Mouse (Mus musculus): Measurements from ENCODE around the gene Hsd11b2. TPM values are rescaled to one million over a fixed set of nuclear protein-coding genes. Genes with fewer than 3 reads are reported as not detected.
A peak's percentile ranks its signal among the peaks of the same experiment; 100 is the strongest.

The Hsd11b2 gene
- polyA plus RNA-seq (2014; fragmentation: Nextera tagmentation; extraction: Ambion mirVana), result 3.1 and 3.8 TPM in 2 replicates

DNA sequence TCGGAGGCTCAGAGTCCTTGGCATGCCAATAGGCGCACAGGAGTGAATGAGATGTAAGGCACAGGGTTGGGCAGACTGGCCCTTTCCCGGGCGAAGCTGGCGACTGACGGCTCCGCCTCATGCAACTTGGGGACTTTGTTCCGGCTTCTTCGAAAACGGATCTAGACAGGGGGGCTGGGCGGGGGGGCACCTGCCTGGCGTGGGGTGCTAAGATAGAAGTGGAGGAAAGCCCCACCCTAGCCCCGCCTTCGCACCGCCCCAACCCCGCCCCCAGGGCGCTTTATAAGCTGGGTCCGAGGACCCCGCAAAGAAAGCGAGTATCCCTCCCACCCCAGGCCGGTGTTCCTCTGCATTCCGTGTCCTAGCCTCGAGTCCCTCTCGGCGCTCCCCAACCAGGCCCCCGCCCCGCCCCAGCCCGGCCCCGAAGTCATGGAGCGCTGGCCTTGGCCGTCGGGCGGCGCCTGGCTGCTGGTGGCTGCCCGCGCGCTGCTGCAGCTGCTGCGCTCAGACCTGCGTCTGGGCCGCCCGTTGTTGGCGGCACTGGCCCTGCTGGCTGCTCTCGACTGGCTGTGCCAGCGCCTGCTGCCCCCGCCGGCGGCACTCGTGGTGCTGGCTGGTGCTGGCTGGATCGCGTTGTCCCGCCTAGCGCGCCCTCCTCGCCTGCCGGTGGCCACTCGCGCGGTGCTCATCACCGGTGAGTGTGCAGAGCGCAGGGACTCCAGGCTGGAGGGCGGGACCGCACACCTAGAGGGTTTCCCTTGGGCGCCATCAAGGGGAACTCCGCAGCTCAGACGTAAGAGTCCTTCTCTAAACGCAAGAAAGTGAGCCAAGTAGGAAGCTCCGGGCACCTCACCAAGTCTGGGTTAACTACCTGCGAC lies at the start of gene Hsd11b2:
TSS of gene Hsd11b2 (plus strand) at position 320 of the 878 bp plus-strand sequence.
- Histone ChIP-seq H3K4me1 (replicated peaks; ENCODE audit: control insufficient read depth, insufficient read depth, low read length) (peaks cover 44% of the 10 kb centered on the region), H3K4me3 (ENCODE audit: low read depth, low read length) (peak within 1 kb of the TSS; percentile 54)

GRCm38 (mm10) chr8:105469041-105469695 lies 49.4 kb upstream of the Hsd11b2 start:
- peaks cover 12% of the 10 kb centered on the region for H3K27me3 ChIP-seq (replicated peaks; ENCODE audit: control insufficient read depth, insufficient read depth, low read length)
- peak overlapping the region; percentile 13; the same call in 1 of the 2 replicates for H3K9ac ChIP-seq (ENCODE audit: low read length)
- no peaks in the 10 kb centered on the region for H3K9me3 ChIP-seq (ENCODE audit: control insufficient read depth, low read length)
- H3K4me2 ChIP-seq (ENCODE audit: low read length), result no peak overlapping the region
- DNase-seq (ENCODE audit: low spot score), result no peak
- WGBS, result 42% methylated on average over 6 of the region's 6 CpGs
- H3K27ac ChIP-seq (ENCODE audit: low read depth), result no peak overlapping the region
- peaks cover 11% of the 10 kb centered on the region; the same call in 1 of the 2 replicates for H3K4me1 ChIP-seq (replicated peaks; ENCODE audit: control insufficient read depth, insufficient read depth, low read length)
- no peak overlapping the region for H3K4me3 ChIP-seq (ENCODE audit: low read depth, low read length)
- peaks cover 4% of the 10 kb centered on the region; the same call in 1 of the 2 replicates for H3K36me3 ChIP-seq (ENCODE audit: control insufficient read depth, insufficient read depth, low read length)
- no peak for ATAC-seq (replicated peaks; ENCODE audit: low FRiP score, low TSS enrichment, low read depth)

More for the DNA sequence above, at the start of gene Hsd11b2:
- H3K4me2 ChIP-seq (ENCODE audit: low read length), result peak within 1 kb of the TSS; percentile 99
- peak; percentile 76 for DNase-seq (ENCODE audit: low spot score)
- WGBS, result under 1% methylated on average over 67 of the region's 68 CpGs
- no peaks in the 10 kb centered on the region for H3K9me3 ChIP-seq (ENCODE audit: control insufficient read depth, low read length)
- peak within 1 kb of the TSS; percentile 53 for H3K9ac ChIP-seq (ENCODE audit: low read length)
- H3K27me3 ChIP-seq (replicated peaks; ENCODE audit: control insufficient read depth, insufficient read depth, low read length), result 0 out of 2 replicates have a peak, but pooled peaks cover 3% of the 10 kb centered on the region
- ATAC-seq (replicated peaks; ENCODE audit: low FRiP score, low TSS enrichment, low read depth), result peak; percentile 51
- H3K27ac ChIP-seq (ENCODE audit: low read depth), result no peak within 1 kb of the TSS
- H3K36me3 ChIP-seq (ENCODE audit: control insufficient read depth, insufficient read depth, low read length), result peaks cover 2% of the 10 kb centered on the region; the same call in 1 of the 2 replicates

DNA sequence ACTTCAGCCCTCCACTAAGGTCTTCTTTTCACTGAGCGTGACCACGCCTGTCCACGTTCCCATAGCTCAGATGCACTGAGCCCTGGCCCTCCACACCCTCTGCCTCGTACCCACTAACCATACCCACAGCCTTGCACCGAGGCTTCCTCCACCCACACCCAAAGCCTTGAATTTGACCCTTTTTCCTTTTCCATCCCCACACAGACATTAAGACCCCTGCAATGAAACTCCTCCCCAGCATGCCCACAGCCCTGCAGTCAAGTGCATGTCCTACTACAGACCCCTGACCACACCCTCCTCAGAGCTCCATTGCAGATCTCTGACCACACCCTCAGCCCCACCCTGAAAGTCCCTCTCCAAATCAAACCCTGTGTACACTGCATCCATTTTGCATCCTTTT lies 48.7 kb upstream of the Hsd11b2 start:
- Histone ChIP-seq H3K4me1 (replicated peaks; ENCODE audit: control insufficient read depth, insufficient read depth, low read length) (peaks cover 17% of the 10 kb centered on the region; the same call in 1 of the 2 replicates), H3K9ac (ENCODE audit: low read length) (no peak overlapping the region), H3K4me2 (ENCODE audit: low read length) (no peak overlapping the region), H3K27ac (ENCODE audit: low read depth) (no peak overlapping the region), H3K4me3 (ENCODE audit: low read depth, low read length) (no peak overlapping the region), H3K9me3 (ENCODE audit: control insufficient read depth, low read length) (no peaks in the 10 kb centered on the region), H3K27me3 (replicated peaks; ENCODE audit: control insufficient read depth, insufficient read depth, low read length) (peaks cover 12% of the 10 kb centered on the region), H3K36me3 (ENCODE audit: control insufficient read depth, insufficient read depth, low read length) (peaks cover 4% of the 10 kb centered on the region; the same call in 1 of the 2 replicates)
- DNase-seq (ENCODE audit: low spot score), result no peak
- no peak for ATAC-seq (replicated peaks; ENCODE audit: low FRiP score, low TSS enrichment, low read depth)
- 96% methylated on average over 5 of the region's 5 CpGs for WGBS

DNA sequence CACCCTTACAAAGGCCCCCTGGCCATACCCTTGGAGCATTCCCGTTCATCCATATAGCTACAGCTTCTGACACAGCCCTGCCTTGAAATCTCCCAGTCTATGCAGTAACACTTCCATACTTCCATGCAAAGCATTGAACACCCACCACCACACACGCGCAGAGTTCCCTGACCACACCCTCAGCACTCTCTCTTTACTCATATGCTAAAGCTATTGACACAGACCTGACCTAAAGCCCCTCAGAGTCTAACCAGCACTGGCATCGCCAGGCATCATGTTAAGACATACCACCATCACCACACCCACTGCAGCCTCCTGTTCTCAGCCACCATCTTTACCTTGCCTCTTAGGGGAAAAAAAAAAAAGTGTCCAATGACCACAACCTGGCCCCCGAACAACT lies 48.3 kb upstream of the Hsd11b2 start:
- WGBS, result 75% methylated on average over 5 of the region's 5 CpGs
- Histone ChIP-seq H3K4me3 (ENCODE audit: low read depth, low read length) (no peak overlapping the region), H3K4me2 (ENCODE audit: low read length) (no peak overlapping the region), H3K27ac (ENCODE audit: low read depth) (no peak overlapping the region), H3K9ac (ENCODE audit: low read length) (no peak overlapping the region), H3K27me3 (replicated peaks; ENCODE audit: control insufficient read depth, insufficient read depth, low read length) (peaks cover 12% of the 10 kb centered on the region), H3K36me3 (ENCODE audit: control insufficient read depth, insufficient read depth, low read length) (peaks cover 4% of the 10 kb centered on the region; the same call in 1 of the 2 replicates), H3K9me3 (ENCODE audit: control insufficient read depth, low read length) (no peaks in the 10 kb centered on the region), H3K4me1 (replicated peaks; ENCODE audit: control insufficient read depth, insufficient read depth, low read length) (peaks cover 18% of the 10 kb centered on the region; the same call in 1 of the 2 replicates)
- DNase-seq (ENCODE audit: low spot score) (no peak), ATAC-seq (replicated peaks; ENCODE audit: low FRiP score, low TSS enrichment, low read depth) (no peak)

DNA sequence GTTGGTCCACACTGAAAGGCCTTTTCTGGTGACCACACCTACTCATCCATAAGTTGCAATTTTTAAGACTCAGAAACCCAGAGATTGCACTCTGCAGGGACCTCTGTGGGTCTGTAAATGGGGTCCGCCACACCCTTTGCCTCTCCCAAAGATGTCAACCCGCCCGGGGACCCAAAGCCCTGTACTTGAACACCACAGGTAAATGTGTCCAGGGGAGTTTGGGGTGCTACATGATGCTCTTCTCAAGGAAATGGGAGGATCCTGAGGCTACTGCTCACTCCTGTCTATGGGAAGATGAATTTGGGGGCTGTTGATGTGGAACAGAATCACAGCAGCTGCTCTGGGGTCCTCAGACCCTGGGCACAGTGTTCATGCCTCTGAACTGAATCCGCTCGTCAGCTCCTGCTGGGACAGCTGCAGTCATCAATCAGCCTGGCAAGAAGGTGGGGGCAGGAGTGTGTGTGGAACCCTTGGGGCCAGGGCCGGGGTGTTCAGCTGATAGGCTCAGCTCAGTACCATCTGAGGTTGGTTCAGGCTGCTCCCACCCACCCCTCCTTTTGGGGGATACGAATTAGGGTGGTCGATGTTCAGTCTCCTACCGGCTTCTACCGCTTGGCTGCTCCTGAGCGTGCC lies 47.8 kb upstream of the Hsd11b2 start:
- peaks cover 4% of the 10 kb centered on the region; the same call in 1 of the 2 replicates for H3K36me3 ChIP-seq (ENCODE audit: control insufficient read depth, insufficient read depth, low read length)
- DNase-seq (ENCODE audit: low spot score) (no peak), ATAC-seq (replicated peaks; ENCODE audit: low FRiP score, low TSS enrichment, low read depth) (no peak; the same call in 1 of the 2 replicates)
- H3K4me2 ChIP-seq (ENCODE audit: low read length), result peak overlapping the region; percentile 52
- peaks cover 18% of the 10 kb centered on the region; the same call in 1 of the 2 replicates for H3K4me1 ChIP-seq (replicated peaks; ENCODE audit: control insufficient read depth, insufficient read depth, low read length)
- H3K9ac ChIP-seq (ENCODE audit: low read length), result peak overlapping the region; percentile 25
- WGBS, result 21% methylated on average over 11 of the region's 11 CpGs
- H3K27me3 ChIP-seq (replicated peaks; ENCODE audit: control insufficient read depth, insufficient read depth, low read length), result peaks cover 12% of the 10 kb centered on the region
- H3K27ac ChIP-seq (ENCODE audit: low read depth), result no peak overlapping the region
- peak overlapping the region; percentile 27 for H3K4me3 ChIP-seq (ENCODE audit: low read depth, low read length)
- no peaks in the 10 kb centered on the region for H3K9me3 ChIP-seq (ENCODE audit: control insufficient read depth, low read length)

- peak within 1 kb of the TSS; percentile 25 for H3K9ac ChIP-seq (ENCODE audit: low read length)
- no peaks in the 10 kb centered on the region for H3K9me3 ChIP-seq (ENCODE audit: control insufficient read depth, low read length)
- peaks cover 4% of the 10 kb centered on the region; the same call in 1 of the 2 replicates for H3K36me3 ChIP-seq (ENCODE audit: control insufficient read depth, insufficient read depth, low read length)
- H3K4me1 ChIP-seq (replicated peaks; ENCODE audit: control insufficient read depth, insufficient read depth, low read length), result peaks cover 18% of the 10 kb centered on the region; the same call in 1 of the 2 replicates
- peaks cover 12% of the 10 kb centered on the region for H3K27me3 ChIP-seq (replicated peaks; ENCODE audit: control insufficient read depth, insufficient read depth, low read length)
- 7% methylated on average over 25 of the region's 25 CpGs for WGBS
- no peak within 1 kb of the TSS for H3K27ac ChIP-seq (ENCODE audit: low read depth)
- peak within 1 kb of the TSS; percentile 27 for H3K4me3 ChIP-seq (ENCODE audit: low read depth, low read length)
- DNase-seq (ENCODE audit: low spot score) (peak; percentile 91), ATAC-seq (replicated peaks; ENCODE audit: low FRiP score, low TSS enrichment, low read depth) (peak; percentile 95)
- peak within 1 kb of the TSS; percentile 52 for H3K4me2 ChIP-seq (ENCODE audit: low read length)
These were observed 47.1 kb upstream of the Hsd11b2 start, which contains the start of gene Tppp3 for GRCm38 (mm10) chr8:105471314-105472015. TSS of gene Tppp3 (minus strand) at chr8:105471526.

DNA sequence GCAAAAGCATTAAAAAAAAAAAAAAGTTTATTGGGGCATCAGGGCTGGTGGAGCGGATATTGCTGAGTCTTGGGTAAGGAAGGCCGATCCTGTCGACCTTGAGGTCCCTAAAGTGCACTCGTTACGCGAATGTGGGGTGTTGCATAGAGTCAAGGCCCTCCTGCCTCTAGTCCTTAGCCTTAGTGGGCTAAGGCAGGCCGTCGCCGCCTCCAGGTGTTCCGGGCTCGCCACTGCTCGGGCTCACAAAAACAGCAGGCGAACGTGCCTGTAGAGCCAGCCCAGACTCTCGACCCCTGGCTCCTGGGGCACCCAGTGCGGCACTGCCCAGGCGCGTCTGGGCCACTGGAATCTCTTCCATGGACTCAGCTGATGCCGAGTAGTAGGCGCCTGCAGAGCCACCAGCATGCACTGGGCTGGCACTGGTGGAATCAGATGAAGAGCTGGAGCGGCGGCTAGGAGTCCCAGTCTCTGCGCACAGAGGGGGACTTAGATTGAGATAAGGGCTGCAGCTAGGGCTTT lies 46.1 kb upstream of the Hsd11b2 start:
- H3K4me2 ChIP-seq (ENCODE audit: low read length), result no peak overlapping the region
- peaks cover 4% of the 10 kb centered on the region; the same call in 1 of the 2 replicates for H3K36me3 ChIP-seq (ENCODE audit: control insufficient read depth, insufficient read depth, low read length)
- DNase-seq (ENCODE audit: low spot score) (no peak), ATAC-seq (replicated peaks; ENCODE audit: low FRiP score, low TSS enrichment, low read depth) (no peak)
- H3K4me1 ChIP-seq (replicated peaks; ENCODE audit: control insufficient read depth, insufficient read depth, low read length), result peaks cover 18% of the 10 kb centered on the region; the same call in 1 of the 2 replicates
- 38% methylated on average over 23 of the region's 23 CpGs for WGBS
- no peak overlapping the region for H3K9ac ChIP-seq (ENCODE audit: low read length)
- no peak overlapping the region for H3K4me3 ChIP-seq (ENCODE audit: low read depth, low read length)
- peaks cover 12% of the 10 kb centered on the region for H3K27me3 ChIP-seq (replicated peaks; ENCODE audit: control insufficient read depth, insufficient read depth, low read length)
- H3K9me3 ChIP-seq (ENCODE audit: control insufficient read depth, low read length), result no peaks in the 10 kb centered on the region
- no peak overlapping the region for H3K27ac ChIP-seq (ENCODE audit: low read depth)

Data from intestine, embryonic 14.5 days (tissue).